Mouse (Mus musculus): Measurements from ENCODE around the gene Mrps6. TPM values are rescaled to one million over a fixed set of nuclear protein-coding genes. Genes with fewer than 3 reads are reported as not detected.
"Not testable (repeated sequence)": the region's sequence is repeated elsewhere in the genome, so short reads cannot be mapped to it uniquely, and the experiment has no call there.

Mrps6 gene
- polyA plus RNA-seq, 1 experiment, result 64.4 TPM

DNA sequence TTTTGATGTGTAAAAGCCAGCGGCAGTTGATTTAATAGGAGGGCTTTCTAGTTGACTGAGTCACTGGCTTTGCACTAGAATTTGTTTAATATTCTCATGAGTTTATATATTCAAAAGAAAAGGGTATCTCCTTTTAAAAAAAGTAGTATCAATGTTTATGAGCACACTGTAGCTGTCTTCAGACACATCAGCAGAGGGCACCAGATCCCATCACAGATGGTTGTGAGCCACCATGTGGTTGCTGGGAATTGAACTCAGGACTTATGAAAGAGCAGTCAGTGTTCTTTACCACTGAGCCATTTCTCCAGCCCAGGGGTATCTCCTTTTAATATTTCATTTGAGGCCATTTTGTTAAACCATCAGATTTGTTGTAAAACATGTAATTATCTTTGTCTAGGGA is 4.8 kb downstream of the Mrps6 start:
- DNase-seq (ENCODE audit: low spot score), result no peak

GRCm38 (mm10) chr16:92064801-92065200 is 6.7 kb downstream of the Mrps6 start:
- no peak for DNase-seq (ENCODE audit: low spot score)

DNA sequence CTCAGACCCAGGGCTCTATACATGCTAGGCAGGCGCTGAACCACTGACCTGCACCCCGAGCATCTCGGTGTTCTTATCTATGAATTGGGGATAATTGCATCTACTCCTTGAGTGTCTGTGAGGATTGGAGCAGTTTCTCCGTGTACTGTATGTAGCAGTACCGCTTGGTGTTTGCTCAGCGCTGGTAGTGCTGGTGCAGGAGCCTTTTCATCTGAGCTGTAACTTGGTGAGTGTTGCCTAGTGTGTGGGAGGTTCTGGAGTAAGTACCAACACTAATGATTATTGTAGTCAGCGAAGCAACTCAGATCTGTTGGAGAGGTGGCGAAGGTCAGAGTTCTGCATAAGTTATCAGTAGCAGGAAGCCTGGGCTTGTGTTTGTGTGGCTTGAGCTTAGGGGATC is 12.3 kb downstream of the Mrps6 start:
- DNase-seq (ENCODE audit: low spot score), result no peak

GRCm38 (mm10) chr16:92076797-92077196 is 18.7 kb downstream of the Mrps6 start:
- no peak for DNase-seq (ENCODE audit: low spot score)

GRCm38 (mm10) chr16:92083771-92084453 is 25.8 kb downstream of the Mrps6 start:
- no peak for DNase-seq (ENCODE audit: low spot score)

GRCm38 (mm10) chr16:92089225-92089624 is 31.2 kb downstream of the Mrps6 start:
- DNase-seq (ENCODE audit: low spot score), result no peak

GRCm38 (mm10) chr16:92091876-92092275 is 33.8 kb downstream of the Mrps6 start:
- no peak for DNase-seq (ENCODE audit: low spot score)

DNA sequence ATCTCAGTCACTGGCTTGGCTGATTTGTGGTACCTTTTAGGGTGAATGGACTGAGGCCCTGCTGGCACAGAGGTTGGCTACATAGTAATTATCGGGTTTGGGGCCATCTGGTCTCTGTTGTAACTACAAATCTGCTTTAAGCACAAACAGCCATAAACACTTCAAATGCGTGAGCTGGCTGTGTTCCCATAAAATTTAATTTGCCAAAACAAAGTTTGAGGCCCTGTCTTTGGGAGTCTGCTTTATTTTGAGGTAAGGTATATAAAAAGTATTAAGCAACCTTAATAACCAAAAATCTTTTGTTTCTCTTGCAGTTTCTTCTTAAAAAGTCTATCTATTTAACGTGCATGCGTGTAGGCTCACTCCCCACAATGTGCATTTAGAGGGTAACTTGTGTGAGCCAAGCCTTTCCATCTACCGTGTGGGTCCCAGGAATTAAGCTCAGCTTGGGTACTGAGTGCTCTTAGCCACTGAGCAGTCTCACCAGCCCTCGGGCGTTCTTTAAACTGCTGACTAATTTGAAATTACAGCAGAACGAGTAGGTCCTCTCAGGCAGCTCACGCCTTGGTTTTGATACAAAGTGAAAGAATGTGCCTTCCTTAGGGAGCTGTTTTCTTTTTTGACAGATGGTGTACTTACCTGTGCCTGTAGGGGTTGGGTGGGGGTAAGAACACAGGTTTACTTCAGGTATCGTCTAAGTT is 40.4 kb downstream of the Mrps6 start:
- no peak for DNase-seq (ENCODE audit: low spot score)

DNA sequence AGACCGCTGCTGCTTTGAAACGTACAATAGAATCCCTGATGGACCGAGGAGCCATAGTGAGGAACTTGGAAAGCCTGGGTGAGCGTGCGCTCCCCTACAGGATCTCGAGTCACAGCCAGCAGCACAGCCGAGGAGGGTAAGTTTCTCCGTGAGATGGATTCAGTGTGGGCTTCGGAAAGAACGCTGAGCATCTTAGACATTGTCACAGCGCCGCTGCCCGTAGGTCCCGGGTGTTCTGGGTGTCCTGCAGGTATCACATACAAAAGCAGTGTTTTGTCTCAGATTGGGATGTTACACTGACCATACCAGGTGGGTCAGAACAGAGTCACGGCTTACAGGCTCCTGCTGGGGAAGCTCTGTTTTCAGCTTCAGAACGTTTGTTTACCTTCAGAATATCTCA is 41.5 kb downstream of the Mrps6 start:
- no peak for DNase-seq (ENCODE audit: low spot score)

DNA sequence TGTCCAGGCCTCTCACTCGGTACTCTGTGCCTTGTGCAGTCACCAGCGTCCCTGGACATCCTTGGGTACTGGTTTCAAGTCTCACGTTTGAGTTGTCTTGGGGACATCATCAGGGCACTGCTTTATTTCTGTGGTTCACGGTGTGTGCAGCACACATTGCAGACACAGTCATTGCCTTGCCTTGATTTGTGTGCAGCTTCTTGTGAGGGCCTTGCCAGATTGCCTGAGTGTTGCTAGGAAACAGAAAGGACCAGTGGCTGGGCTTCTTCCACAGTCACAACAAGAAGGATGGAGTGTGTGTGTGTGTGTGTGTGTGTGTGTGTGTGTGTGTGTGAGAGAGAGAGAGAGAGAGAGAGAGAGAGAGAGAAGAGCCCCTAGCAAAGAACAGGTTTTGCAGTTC is 42.0 kb downstream of the Mrps6 start:
- no peak for DNase-seq (ENCODE audit: low spot score)

- no peak for DNase-seq (ENCODE audit: low spot score)
Observed at GRCm38 (mm10) chr16:92102115-92102514, 44.0 kb downstream of the Mrps6 start.

DNA sequence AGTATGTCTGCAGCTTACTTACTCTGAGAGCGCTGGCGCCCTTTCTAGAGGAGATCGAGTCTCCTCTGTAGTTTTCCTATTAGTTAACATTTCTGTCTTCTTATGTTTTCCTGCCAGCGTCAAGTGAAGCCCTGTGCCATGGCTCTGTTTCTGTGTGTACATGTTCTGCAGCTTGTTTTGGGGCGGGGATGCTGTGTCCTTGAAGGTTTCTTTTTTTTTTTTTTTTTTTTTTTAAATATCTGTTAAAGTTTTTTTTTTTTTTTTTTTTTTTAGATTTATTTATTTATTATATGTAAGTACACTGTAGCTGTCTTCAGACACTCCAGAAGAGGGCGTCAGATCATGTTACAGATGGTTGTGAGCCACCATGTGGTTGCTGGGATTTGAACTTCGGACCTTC is 44.9 kb downstream of the Mrps6 start:
- DNase-seq (ENCODE audit: low spot score), result not testable (repeated sequence)

GRCm38 (mm10) chr16:92103572-92104331 is 45.7 kb downstream of the Mrps6 start:
- DNase-seq (ENCODE audit: low spot score), result no peak

DNA sequence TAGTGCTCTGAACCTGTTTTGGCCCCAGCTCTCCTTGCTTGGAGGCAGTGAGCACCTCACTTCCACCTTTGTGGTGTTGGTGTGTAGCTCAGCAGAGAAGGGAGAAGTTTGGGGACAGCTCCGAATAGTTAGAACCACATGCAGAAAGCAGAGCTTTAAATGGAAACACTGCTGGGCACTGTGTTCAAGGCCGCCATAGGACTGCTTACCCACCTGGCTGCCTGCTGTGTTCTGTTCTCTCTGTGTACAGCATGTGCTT is 46.2 kb downstream of the Mrps6 start:
- no peak for DNase-seq (ENCODE audit: low spot score)

DNA sequence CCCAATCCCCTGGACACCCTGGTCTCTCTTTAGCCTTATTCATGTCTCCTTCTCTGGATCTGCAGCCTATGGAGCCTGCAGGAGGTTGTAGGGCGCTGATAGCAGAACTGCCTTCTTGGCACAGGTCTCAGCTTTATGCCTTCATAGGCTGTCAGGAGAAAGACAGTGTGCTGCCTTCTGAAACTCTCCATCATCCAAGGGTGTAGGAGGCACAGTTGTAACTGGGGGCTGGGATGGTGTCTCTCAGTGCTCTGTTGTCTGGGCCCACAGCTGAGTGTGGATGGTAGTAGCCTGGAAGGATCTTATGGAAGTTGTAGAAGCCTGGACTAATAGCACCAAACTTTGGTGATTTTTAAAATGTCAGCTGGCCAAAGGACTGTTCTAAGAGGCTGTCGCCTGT is 46.9 kb downstream of the Mrps6 start:
- no peak for DNase-seq (ENCODE audit: low spot score)

GRCm38 (mm10) chr16:92105631-92106030 is 47.6 kb downstream of the Mrps6 start:
- no peak for DNase-seq (ENCODE audit: low spot score)

GRCm38 (mm10) chr16:92107346-92107745 is 49.3 kb downstream of the Mrps6 start:
- no peak for DNase-seq (ENCODE audit: low spot score)

- DNase-seq (ENCODE audit: low spot score), result no peak
Observed at GRCm38 (mm10) chr16:92114706-92115241, 56.7 kb downstream of the Mrps6 start.

- DNase-seq (ENCODE audit: low spot score), result no peak
Observed at GRCm38 (mm10) chr16:92115611-92116421, 57.7 kb downstream of the Mrps6 start.

- no peak for DNase-seq (ENCODE audit: low spot score)
Observed at GRCm38 (mm10) chr16:92117337-92118209, 59.5 kb downstream of the Mrps6 start.

GRCm38 (mm10) chr16:92119013-92119515 is 61.0 kb downstream of the Mrps6 start:
- no peak for DNase-seq (ENCODE audit: low spot score)
